Mouse (Mus musculus) thymus, postnatal 4 days (tissue): ENCODE results near the gene Nphp1.

Experiments used
- DNase-seq: peaks from one replicate; pipeline ENCODE4 v3.0.0; 2021

Nphp1 gene

GRCm38 (mm10) chr2:127788440-127789116 lies at the start of gene Nphp1:
Gene Nphp1 (minus strand): TSS chr2:127788897.
- DNase-seq: peak; percentile 91

GRCm38 (mm10) chr2:127832833-127833190 lies 44.1 kb upstream of the Nphp1 start:
- DNase-seq: no peak

- DNase-seq: no peak
Observed at GRCm38 (mm10) chr2:127832103-127832832, 43.6 kb upstream of the Nphp1 start.

- DNase-seq: peak; percentile 98
Observed at GRCm38 (mm10) chr2:127831401-127832102, 42.9 kb upstream of the Nphp1 start, which contains the start of gene Bub1. Gene Bub1 (minus strand): TSS chr2:127831865.

GRCm38 (mm10) chr2:127791919-127792603 lies 3.4 kb upstream of the Nphp1 start, which contains the start of gene Mtln:
Gene Mtln (minus strand): TSS chr2:127792488.
- DNase-seq: peak; percentile 84

GRCm38 (mm10) chr2:127789651-127790270 lies 1.1 kb upstream of the Nphp1 start:
- no peak for DNase-seq

GRCm38 (mm10) chr2:127789138-127789537 lies 441 bp upstream of the Nphp1 start:
- DNase-seq: no peak

- DNase-seq: no peak
Observed at GRCm38 (mm10) chr2:127787226-127787625, 1.5 kb downstream of the Nphp1 start.

GRCm38 (mm10) chr2:127778451-127778850 lies 10.2 kb downstream of the Nphp1 start:
- DNase-seq: no peak

- DNase-seq: no peak
Observed at GRCm38 (mm10) chr2:127775013-127775412, 13.7 kb downstream of the Nphp1 start.

- no peak for DNase-seq
Observed at GRCm38 (mm10) chr2:127774578-127774941, 14.1 kb downstream of the Nphp1 start.

GRCm38 (mm10) chr2:127773938-127774577 lies 14.6 kb downstream of the Nphp1 start:
- no peak for DNase-seq

- no peak for DNase-seq
Observed at GRCm38 (mm10) chr2:127761587-127761986, 27.1 kb downstream of the Nphp1 start.

GRCm38 (mm10) chr2:127760429-127761000 lies 28.2 kb downstream of the Nphp1 start:
- no peak for DNase-seq

- DNase-seq: no peak
Observed at GRCm38 (mm10) chr2:127760014-127760413, 28.7 kb downstream of the Nphp1 start.

GRCm38 (mm10) chr2:127759157-127759880 lies 29.4 kb downstream of the Nphp1 start:
- no peak for DNase-seq

GRCm38 (mm10) chr2:127757171-127757570 lies 31.5 kb downstream of the Nphp1 start:
- no peak for DNase-seq

GRCm38 (mm10) chr2:127754113-127754512 lies 34.6 kb downstream of the Nphp1 start:
- no peak for DNase-seq

GRCm38 (mm10) chr2:127751849-127752610 lies 36.7 kb downstream of the Nphp1 start:
- DNase-seq: no peak

- DNase-seq: no peak
Observed at GRCm38 (mm10) chr2:127749376-127749775, 39.3 kb downstream of the Nphp1 start.
